Comparison of ENCODE assay signal across 8 mouse cellular contexts in genomic region chrX:48409611-48410387, GRCm38 (mm10). TPM values are rescaled to one million over a fixed set of nuclear protein-coding genes. Genes with fewer than 3 reads are reported as not detected.
DNase-seq lines count a peak whose midpoint lies in the region; ATAC-seq and TF ChIP-seq lines count a peak whose summit lies in the region.

No protein-coding gene starts in this region.

- peak overlapping the region; percentile 33 for H3K4me3 ChIP-seq in cortical plate, adult 2 months (ENCODE audit: insufficient read depth, low read length)

- H3K27ac ChIP-seq in cortical plate, adult 2 months (ENCODE audit: insufficient read depth, low read length) = no peak overlapping the region

- TF ChIP-seq POLR2A in cortical plate, adult 2 months (IDR thresholded peaks at IDR 0.05; ENCODE audit: extremely low read depth, insufficient read depth, low read length) = no peak

- H3K4me1 ChIP-seq in cortical plate, adult 2 months (ENCODE audit: control insufficient read depth, insufficient read depth, low read length) = no peaks in the 10 kb centered on the region

- TF ChIP-seq CTCF in cortical plate, adult 2 months (IDR thresholded peaks at IDR 0.05; ENCODE audit: extremely low read depth, insufficient read depth, low read length) = peak; percentile 48

- peak; percentile 96 for ATAC-seq in megakaryocyte, adult 5-6 weeks (ENCODE audit: poor library complexity, severe bottlenecking)

- peak; percentile 84 for DNase-seq in adipocyte (ENCODE audit: low spot score)
- DNase-seq in gastrocnemius, postnatal 10 days = peak; percentile 91
- DNase-seq in induced T-regulatory cell, adult 2 months (ENCODE audit: low read depth) = peak; percentile 89
- peak; percentile 60 to 73 for DNase-seq in left cerebral cortex, adult 8-10 months (ENCODE audit: low spot score in 2 of 2)
- DNase-seq in right cerebral cortex, adult 18-20 months = peak; percentile 76
- peak; percentile 81 for DNase-seq in urinary bladder, adult 2 months (ENCODE audit: low spot score)

RNA-seq across cellular contexts. Expression of gene Elf4, which starts 53.1 kb away (rescaled TPM):
- polyA plus RNA-seq in cortical plate, adult 2 months (2012; rRNA removed) = 0.76 and 0.79 TPM in 2 replicates
- total RNA-seq in gastrocnemius, postnatal 10 days (2021) = 10 to 100 TPM in 1 of 2 experiments, 1 to 10 TPM in 1; 6.1 to 11.3 TPM
- total RNA-seq in left cerebral cortex, adult 8-10 months (2022) = 1 to 10 TPM; 1.0 to 2.8 (median 1.7) TPM
- 122 and 133 TPM in 2 replicates for total RNA-seq in megakaryocyte, adult 5-6 weeks (2015)
- total RNA-seq in megakaryocyte, adult 5-6 weeks (2017) = 40.3 and 45.8 TPM in 2 replicates
- 15.6 and 16.7 TPM in 2 replicates for polyA plus RNA-seq in urinary bladder, adult 2 months (2012; rRNA removed)
